22 mouse cellular contexts compared by ENCODE assay signal in genomic region chr5:36192677-36193076, GRCm38 (mm10). TPM values are rescaled to one million over a fixed set of nuclear protein-coding genes. Genes with fewer than 3 reads are reported as not detected.
"Had no signal": no experiment of that assay in that cellular context is flagged by ENCODE, and none has a peak within 500 bp of the region (broad histone marks: within the 10 kb centered on the region; RNA-seq: fewer than 3 reads in every experiment).

No protein-coding gene starts in this region.

- ATAC-seq: liver, postnatal 0 days; lung, postnatal 0 days; midbrain, embryonic 13.5 days had no signal

- H3K36me3 ChIP-seq: kidney, embryonic 15.5 days; limb, embryonic 13.5 days; midbrain, embryonic 13.5 days had no signal

- H3K4me2 ChIP-seq: kidney, embryonic 15.5 days; limb, embryonic 13.5 days; liver, embryonic 11.5 days; lung, embryonic 14.5 days; midbrain, embryonic 13.5 days had no signal

- H3K9me3 ChIP-seq: kidney, embryonic 15.5 days; limb, embryonic 13.5 days; midbrain, embryonic 13.5 days had no signal

- H3K27me3 ChIP-seq: kidney, embryonic 15.5 days; limb, embryonic 13.5 days; midbrain, embryonic 13.5 days had no signal

- H3K27ac ChIP-seq: kidney, embryonic 15.5 days; left cerebral cortex, adult 2 months; limb, embryonic 13.5 days; liver, embryonic 14.5 days; macrophage; stomach, postnatal 0 days had no signal

- H3K4me3 ChIP-seq: kidney, embryonic 15.5 days; left cerebral cortex, adult 2 months; limb, embryonic 13.5 days; midbrain, embryonic 13.5 days had no signal

- H3K9ac ChIP-seq: kidney, embryonic 15.5 days; limb, embryonic 13.5 days; liver, embryonic 14.5 days; liver, postnatal 0 days; lung, embryonic 14.5 days; midbrain, embryonic 13.5 days had no signal

- DNase-seq: kidney, adult 2 months; kidney, postnatal 10 days; kidney, postnatal 36 days; layer of hippocampus, postnatal 36 days; left cerebral cortex, postnatal 4 days; liver, postnatal 0 days; lung, embryonic 14.5 days had no signal

RNA-seq across cellular contexts. Expression of gene Psapl1, which starts 11.1 kb away (rescaled TPM):
- total RNA-seq: layer of hippocampus, adult 8-10 months; layer of hippocampus, postnatal 10 days; layer of hippocampus, postnatal 36 days; left cerebral cortex, adult 2 months; left cerebral cortex, postnatal 14 days; left cerebral cortex, postnatal 4 days; megakaryocyte, adult 5-6 weeks had no signal
- polyA plus RNA-seq: kidney, adult 2 months; liver, embryonic 14.5 days; liver, postnatal 0 days; macrophage; midbrain, postnatal 0 days; neural tube, embryonic 14.5 days had no signal
